Mouse (Mus musculus) ES-E14 (cell line): Measurements from ENCODE around the gene Clint1.

Experiments used
- MAFK ChIP-seq: IDR thresholded peaks from 2 replicates; pipeline ENCODE4 v1.6.1; 2014; ENCODE audit warnings: mild to moderate bottlenecking, low read depth, low read length, inconsistent platforms; ENCODE audit not compliant: insufficient read depth
- ZC3H11A ChIP-seq: IDR thresholded peaks from 2 replicates; pipeline ENCODE4 v1.6.1; 2012; ENCODE audit warnings: low read depth, mild to moderate bottlenecking, inconsistent platforms, low read length, borderline replicate concordance
- ZNF384 ChIP-seq: IDR thresholded peaks from 2 replicates; pipeline ENCODE4 v1.6.1; 2012; ENCODE audit warnings: low read depth, low read length, inconsistent platforms

DNA sequence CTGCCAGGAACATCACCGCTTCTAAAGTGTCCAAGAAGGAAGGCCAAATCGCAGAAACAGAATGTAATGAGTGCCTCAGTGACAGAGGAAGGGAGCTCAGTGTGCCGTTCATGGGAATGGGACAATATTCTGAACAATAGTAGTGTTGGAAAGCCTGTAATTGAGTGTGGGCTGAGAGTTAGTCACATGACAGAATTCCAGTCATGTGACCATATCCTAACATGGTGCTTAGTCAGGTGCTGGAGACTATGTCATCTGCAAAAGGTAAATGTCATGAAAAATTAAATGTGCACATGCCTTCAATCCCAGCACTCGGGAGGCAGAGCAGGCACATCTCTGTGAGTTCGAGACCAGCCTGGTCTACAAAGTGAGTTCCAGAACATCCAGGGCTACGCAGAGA lies 66.2 kb downstream of the Clint1 start:
- TF ChIP-seq MAFK (no peak), ZC3H11A (no peak), ZNF384 (no peak)
